Mouse (Mus musculus): ENCODE measurements around the gene Mindy4. TPM values are rescaled to one million over a fixed set of nuclear protein-coding genes. Genes with fewer than 3 reads are reported as not detected.

The Mindy4 gene
- total and polyA plus RNA-seq, 3 experiments: 0.23 to 1.6 TPM; not detected in 1

- TF ChIP-seq ZKSCAN1 (IDR thresholded peaks at IDR 0.05; ENCODE audit: low read depth, low read length) (no peak), SMC3 (IDR thresholded peaks at IDR 0.05; ENCODE audit: low read depth, low read length) (no peak), TCF12 (IDR thresholded peaks at IDR 0.05; ENCODE audit: low read depth, low read length) (no peak), NELFE (IDR thresholded peaks at IDR 0.05; ENCODE audit: low read depth, low read length) (no peak)
- no peak for DNase-seq (ENCODE audit: low read depth, low spot score)
- H3K9me3 ChIP-seq (replicated peaks; ENCODE audit: insufficient read depth, low read length): no peaks in the 10 kb centered on the region
- H3K36me3 ChIP-seq (ENCODE audit: control insufficient read depth in 1 of 2, insufficient read depth in 2 of 2, low read length in 2 of 2): peaks cover 0 to 3% of the 10 kb centered on the region in 2 experiments; a peak in 2 of 4 replicates
- H3K79me2 ChIP-seq (ENCODE audit: control insufficient read depth, insufficient read depth, low read length, poor library complexity): no peaks in the 10 kb centered on the region
- no peak overlapping the region for H3K27ac ChIP-seq (ENCODE audit: control insufficient read depth, low read depth, low read length)
- peaks cover 2 to 13% of the 10 kb centered on the region in 2 experiments for H3K4me1 ChIP-seq (ENCODE audit: control insufficient read depth in 1 of 2, insufficient read depth in 2 of 2, low read length in 2 of 2)
- H3K4me3 ChIP-seq (ENCODE audit: control insufficient read depth in 1 of 2, insufficient read depth in 1 of 2, low read depth in 2 of 2, low read length in 2 of 2): no peak overlapping the region
- H3K27me3 ChIP-seq (ENCODE audit: control insufficient read depth in 1 of 2, insufficient read depth in 2 of 2, low read length in 2 of 2): no peaks in the 10 kb centered on the region
- no peak overlapping the region for H3K9ac ChIP-seq (ENCODE audit: control insufficient read depth, low read depth, low read length, poor library complexity, severe bottlenecking)
These were observed 150.7 kb downstream of the Mindy4 start for GRCm38 (mm10) chr6:55353711-55354445.

DNA sequence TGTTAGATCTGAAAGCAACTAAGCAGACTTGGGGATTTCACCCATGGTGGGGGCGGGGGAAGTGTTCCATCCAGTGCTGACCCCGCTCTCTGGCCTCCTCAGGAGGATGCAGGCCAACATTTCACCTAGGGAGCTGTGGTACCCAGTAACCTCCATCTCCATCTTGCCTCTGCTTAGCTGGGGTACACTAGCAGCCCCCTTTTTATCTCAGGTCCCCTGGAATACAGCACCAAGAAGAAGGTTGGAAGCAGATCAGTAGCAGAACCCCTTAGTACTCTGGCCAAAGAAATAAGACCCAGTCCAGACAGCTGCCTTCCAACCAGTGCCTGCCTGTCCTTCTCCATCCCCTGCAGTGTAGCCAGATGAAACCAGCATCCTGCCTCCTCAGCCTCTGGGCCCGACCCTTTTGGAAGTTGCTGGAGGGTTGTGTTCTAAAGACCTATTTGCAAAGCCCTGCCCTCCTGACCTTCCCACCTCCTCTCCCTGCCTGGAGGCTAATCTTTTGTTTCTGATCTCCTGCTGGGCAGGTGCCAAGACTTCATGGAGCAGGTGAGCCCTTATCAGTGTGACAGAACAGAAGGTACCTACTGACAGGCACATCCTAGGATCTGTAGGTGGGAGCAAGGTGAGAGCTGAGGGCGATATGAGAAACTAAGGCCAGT lies 151.4 kb downstream of the Mindy4 start:
- Histone ChIP-seq H3K36me3 (ENCODE audit: control insufficient read depth in 1 of 2, insufficient read depth in 2 of 2, low read length in 2 of 2) (peaks cover 0 to 3% of the 10 kb centered on the region in 2 experiments; a peak in 2 of 4 replicates), H3K27ac (ENCODE audit: control insufficient read depth, low read depth, low read length) (no peak overlapping the region), H3K27me3 (ENCODE audit: control insufficient read depth in 1 of 2, insufficient read depth in 2 of 2, low read length in 2 of 2) (no peaks in the 10 kb centered on the region), H3K79me2 (ENCODE audit: control insufficient read depth, insufficient read depth, low read length, poor library complexity) (no peaks in the 10 kb centered on the region), H3K9ac (ENCODE audit: control insufficient read depth, low read depth, low read length, poor library complexity, severe bottlenecking) (no peak overlapping the region), H3K9me3 (replicated peaks; ENCODE audit: insufficient read depth, low read length) (no peaks in the 10 kb centered on the region), H3K4me3 (ENCODE audit: control insufficient read depth in 1 of 2, insufficient read depth in 1 of 2, low read depth in 2 of 2, low read length in 2 of 2) (no peak overlapping the region), H3K4me1 (ENCODE audit: control insufficient read depth in 1 of 2, insufficient read depth in 2 of 2, low read length in 2 of 2) (peaks cover 2 to 13% of the 10 kb centered on the region in 2 experiments)
- TF ChIP-seq JUND (IDR thresholded peaks at IDR 0.05; ENCODE audit: low read depth, low read length) (no peak), RAD21 (IDR thresholded peaks at IDR 0.05; ENCODE audit: low read depth, low read length) (no peak), TAL1 (IDR thresholded peaks at IDR 0.05; ENCODE audit: low read length) (no peak), GABPA (IDR thresholded peaks at IDR 0.05; ENCODE audit: low read depth, low read length) (no peak), TCF12 (IDR thresholded peaks at IDR 0.05; ENCODE audit: low read depth, low read length) (no peak), MAZ (IDR thresholded peaks at IDR 0.05; ENCODE audit: low read depth, low read length) (no peak), EP300 (IDR thresholded peaks at IDR 0.05; ENCODE audit: low read depth in 1 of 2, low read length in 2 of 2) (no peak), BHLHE40 (IDR thresholded peaks at IDR 0.05; ENCODE audit: borderline replicate concordance, low read depth, low read length) (no peak), ZKSCAN1 (IDR thresholded peaks at IDR 0.05; ENCODE audit: low read depth, low read length) (no peak), SMC3 (IDR thresholded peaks at IDR 0.05; ENCODE audit: low read depth, low read length) (no peak), GATA1 (IDR thresholded peaks at IDR 0.05; ENCODE audit: low read depth, low read length) (no peak), MEF2A (IDR thresholded peaks at IDR 0.05; ENCODE audit: extremely low read depth, insufficient replicate concordance, low read depth, low read length, poor library complexity, severe bottlenecking) (no peak), MYC (IDR thresholded peaks at IDR 0.05; ENCODE audit: low read depth, low read length) (no peak), CTCF (IDR thresholded peaks at IDR 0.05 in 2 of 3, conservative IDR thresholded peaks at IDR 0.05 in 1 of 3; ENCODE audit: control insufficient read depth in 1 of 3, insufficient read depth in 1 of 3, low read depth in 2 of 3, low read length in 3 of 3, poor library complexity in 1 of 3, severe bottlenecking in 1 of 3) (no peak)
- DNase-seq (ENCODE audit: low read depth, low spot score): no peak

All from MEL (cell line).